Comparison of ENCODE assay signal across 30 mouse cellular contexts in the genomic region with DNA sequence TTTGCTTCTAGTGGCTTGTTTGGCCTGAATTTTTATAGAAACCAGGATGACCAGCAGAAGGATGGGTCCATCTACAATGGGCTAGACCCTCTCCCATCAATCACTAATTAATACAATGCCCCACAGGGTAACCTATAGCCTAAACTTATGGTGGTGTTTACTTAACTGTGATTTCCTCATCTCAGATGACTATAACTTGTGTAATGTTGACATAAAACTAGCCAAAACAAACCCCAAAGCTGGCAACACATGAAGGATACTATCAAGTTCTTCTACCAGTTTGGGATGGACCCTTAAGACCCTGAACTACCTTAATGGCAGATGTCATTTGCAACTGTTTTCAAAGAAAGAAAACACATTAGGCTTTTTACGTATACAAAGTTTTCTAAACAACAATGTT.
"Had no signal": no experiment of that assay in that cellular context is flagged by ENCODE, and none has a peak within 500 bp of the region (broad histone marks: within the 10 kb centered on the region; RNA-seq: fewer than 3 reads in every experiment).

No protein-coding gene starts in this region.

- ATAC-seq: lung, postnatal 0 days; midbrain, embryonic 13.5 days; midbrain, embryonic 15.5 days; midbrain, embryonic 16.5 days had no signal

- DNase-seq: left cerebral cortex, postnatal 4 days; liver; liver, embryonic 13.5 days; lung, adult 18-20 months; lung, adult 2 months; lung, embryonic 14.5 days; lung, postnatal 10 days; lung, postnatal 14 days; lung, postnatal 36 days; lung, postnatal 4 days; midbrain, embryonic 14.5 days had no signal

- H3K36me3 ChIP-seq: limb, embryonic 10.5 days; limb, embryonic 12.5 days; limb, embryonic 13.5 days; limb, embryonic 15.5 days; liver, embryonic 13.5 days; liver, embryonic 15.5 days; lung, embryonic 15.5 days; midbrain, embryonic 10.5 days; midbrain, embryonic 12.5 days; midbrain, embryonic 13.5 days; midbrain, embryonic 15.5 days; neural tube, embryonic 12.5 days had no signal

- H3K4me1 ChIP-seq: limb, embryonic 10.5 days; limb, embryonic 12.5 days; limb, embryonic 13.5 days; limb, embryonic 15.5 days; liver, embryonic 13.5 days; liver, embryonic 15.5 days; lung, embryonic 15.5 days; megakaryocyte, embryonic 14.5 days; midbrain, embryonic 10.5 days; midbrain, embryonic 12.5 days; midbrain, embryonic 13.5 days; midbrain, embryonic 15.5 days; neural tube, embryonic 12.5 days had no signal

- H3K27me3 ChIP-seq: limb, embryonic 12.5 days; limb, embryonic 13.5 days; limb, embryonic 15.5 days; liver, embryonic 13.5 days; liver, embryonic 15.5 days; lung, embryonic 15.5 days; megakaryocyte, embryonic 14.5 days; midbrain, embryonic 12.5 days; midbrain, embryonic 13.5 days; midbrain, embryonic 15.5 days; neural tube, embryonic 12.5 days had no signal

- H3K27ac ChIP-seq: left cerebral cortex, adult 2 months; limb, embryonic 10.5 days; limb, embryonic 12.5 days; limb, embryonic 13.5 days; limb, embryonic 15.5 days; liver, embryonic 13.5 days; liver, embryonic 14.5 days; liver, embryonic 15.5 days; lung, embryonic 15.5 days; macrophage; midbrain, embryonic 10.5 days; midbrain, embryonic 12.5 days; midbrain, embryonic 13.5 days; midbrain, embryonic 15.5 days; neural tube, embryonic 12.5 days had no signal

- H3K4me2 ChIP-seq: limb, embryonic 12.5 days; limb, embryonic 13.5 days; limb, embryonic 15.5 days; liver, embryonic 13.5 days; liver, embryonic 15.5 days; lung, embryonic 14.5 days; lung, embryonic 15.5 days; midbrain, embryonic 11.5 days; midbrain, embryonic 12.5 days; midbrain, embryonic 13.5 days; midbrain, embryonic 15.5 days; neural tube, embryonic 12.5 days had no signal

- H3K9me3 ChIP-seq: limb, embryonic 10.5 days; limb, embryonic 12.5 days; limb, embryonic 13.5 days; limb, embryonic 15.5 days; liver, embryonic 13.5 days; liver, embryonic 15.5 days; lung, embryonic 15.5 days; megakaryocyte, embryonic 14.5 days; midbrain, embryonic 10.5 days; midbrain, embryonic 12.5 days; midbrain, embryonic 13.5 days; midbrain, embryonic 15.5 days; neural tube, embryonic 12.5 days had no signal

- H3K4me3 ChIP-seq: left cerebral cortex, adult 2 months; limb, embryonic 10.5 days; limb, embryonic 12.5 days; limb, embryonic 13.5 days; limb, embryonic 15.5 days; liver, embryonic 13.5 days; liver, embryonic 15.5 days; lung, embryonic 15.5 days; megakaryocyte, embryonic 14.5 days; midbrain, embryonic 10.5 days; midbrain, embryonic 12.5 days; midbrain, embryonic 13.5 days; midbrain, embryonic 15.5 days; myocyte; neural tube, embryonic 12.5 days had no signal

- H3K9ac ChIP-seq: limb, embryonic 12.5 days; limb, embryonic 13.5 days; limb, embryonic 15.5 days; liver, embryonic 13.5 days; liver, embryonic 14.5 days; liver, embryonic 15.5 days; lung, embryonic 14.5 days; lung, embryonic 15.5 days; midbrain, embryonic 12.5 days; midbrain, embryonic 13.5 days; midbrain, embryonic 15.5 days; neural tube, embryonic 12.5 days had no signal
